Mouse (Mus musculus): ENCODE data around the gene Fam78b. TPM values are rescaled to one million over a fixed set of nuclear protein-coding genes. Genes with fewer than 3 reads are reported as not detected.

The Fam78b gene
- total RNA-seq, 2 experiments from 2014 or later: 3.0 to 3.8 TPM

GRCm38 (mm10) chr1:167090466-167090865 lies 89.2 kb downstream of the Fam78b start:
- DNase-seq (ENCODE audit: low spot score in 2 of 2): no peak

- no peak for DNase-seq (ENCODE audit: low spot score in 2 of 2)
These were observed 92.3 kb downstream of the Fam78b start for GRCm38 (mm10) chr1:167093551-167093950.

GRCm38 (mm10) chr1:167094589-167095148 lies 93.5 kb downstream of the Fam78b start:
- no peak for DNase-seq (ENCODE audit: low spot score in 2 of 2)

GRCm38 (mm10) chr1:167098741-167099140 lies 97.5 kb downstream of the Fam78b start:
- DNase-seq (ENCODE audit: low spot score in 2 of 2): no peak

- no peak for DNase-seq (ENCODE audit: low spot score in 2 of 2)
These were observed 100.8 kb downstream of the Fam78b start for GRCm38 (mm10) chr1:167102046-167102445.

GRCm38 (mm10) chr1:167102566-167102965 lies 101.3 kb downstream of the Fam78b start:
- no peak for DNase-seq (ENCODE audit: low spot score in 2 of 2)

GRCm38 (mm10) chr1:167104956-167105626 lies 103.9 kb downstream of the Fam78b start:
- no peak for DNase-seq (ENCODE audit: low spot score in 2 of 2)

- DNase-seq (ENCODE audit: low spot score in 2 of 2): no peak
These were observed 104.7 kb downstream of the Fam78b start for GRCm38 (mm10) chr1:167105916-167106315.

GRCm38 (mm10) chr1:167108973-167109509 lies 107.8 kb downstream of the Fam78b start:
- no peak for DNase-seq (ENCODE audit: low spot score in 2 of 2)

- no peak for DNase-seq (ENCODE audit: low spot score in 2 of 2)
These were observed 113.3 kb downstream of the Fam78b start for GRCm38 (mm10) chr1:167114363-167115050.

GRCm38 (mm10) chr1:167115121-167115520 lies 113.9 kb downstream of the Fam78b start:
- DNase-seq (ENCODE audit: low spot score in 2 of 2): no peak

- DNase-seq (ENCODE audit: low spot score in 2 of 2): no peak
These were observed 115.5 kb downstream of the Fam78b start for GRCm38 (mm10) chr1:167116733-167117132.

- no peak for DNase-seq (ENCODE audit: low spot score in 2 of 2)
These were observed 117.8 kb downstream of the Fam78b start for GRCm38 (mm10) chr1:167118971-167119370.

GRCm38 (mm10) chr1:167119439-167119838 lies 118.2 kb downstream of the Fam78b start:
- DNase-seq (ENCODE audit: low spot score in 2 of 2): no peak

- DNase-seq (ENCODE audit: low spot score in 2 of 2): no peak
These were observed 121.2 kb downstream of the Fam78b start for GRCm38 (mm10) chr1:167122436-167122835.

- DNase-seq (ENCODE audit: low spot score in 2 of 2): no peak
These were observed 122.3 kb downstream of the Fam78b start for GRCm38 (mm10) chr1:167123551-167123950.

GRCm38 (mm10) chr1:167125870-167126269 lies 124.7 kb downstream of the Fam78b start:
- no peak for DNase-seq (ENCODE audit: low spot score in 2 of 2)

- no peak for DNase-seq (ENCODE audit: low spot score in 2 of 2)
These were observed 125.1 kb downstream of the Fam78b start for GRCm38 (mm10) chr1:167126292-167126691.

GRCm38 (mm10) chr1:167135748-167136147 lies 134.5 kb downstream of the Fam78b start:
- DNase-seq (ENCODE audit: low spot score in 2 of 2): no peak
